Mouse (Mus musculus) kidney, adult 11 months (tissue): ENCODE measurements around the gene Rcc1l.

Experiments used
- DNase-seq: peaks from one replicate; pipeline ENCODE4 v3.0.0; 2022

Gene Rcc1l

DNA sequence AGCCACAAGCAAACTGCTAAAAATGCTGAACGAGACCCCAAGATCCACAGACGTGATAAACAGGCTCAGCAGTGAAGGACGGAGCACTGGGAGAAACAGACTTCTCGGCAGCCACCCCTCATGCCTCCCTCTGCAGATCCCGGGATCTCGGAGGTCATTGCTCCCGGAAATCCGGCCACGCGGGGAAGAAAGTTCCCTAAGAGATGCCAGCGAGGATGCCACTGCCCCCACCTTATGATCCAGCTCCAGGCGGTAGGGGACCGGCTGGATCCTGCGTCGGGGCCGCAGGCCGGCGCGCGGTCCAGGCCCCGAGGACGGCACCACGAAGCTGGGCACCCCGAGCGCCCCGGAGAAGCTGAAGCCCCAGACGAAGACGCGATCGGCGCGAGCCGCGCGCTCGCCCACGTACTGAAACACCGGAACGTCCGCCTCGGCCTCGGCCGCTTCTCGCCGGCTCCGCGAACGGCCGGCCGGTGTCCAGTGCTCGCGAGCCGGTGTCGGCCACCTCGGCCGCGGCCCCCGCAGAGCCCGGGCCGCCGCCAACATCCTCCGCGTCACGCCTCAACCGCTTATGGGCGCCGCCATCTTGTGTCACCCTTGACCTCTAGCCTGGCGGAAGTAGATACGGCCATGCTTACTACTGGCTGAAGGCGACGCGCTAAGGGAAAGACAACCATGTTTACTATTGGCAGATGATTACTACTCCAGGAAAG, at the start of gene Rcc1l:
TSS of gene Rcc1l (minus strand) at position 606 of the 713 bp plus-strand sequence.
- peak; percentile 84 for DNase-seq

DNA sequence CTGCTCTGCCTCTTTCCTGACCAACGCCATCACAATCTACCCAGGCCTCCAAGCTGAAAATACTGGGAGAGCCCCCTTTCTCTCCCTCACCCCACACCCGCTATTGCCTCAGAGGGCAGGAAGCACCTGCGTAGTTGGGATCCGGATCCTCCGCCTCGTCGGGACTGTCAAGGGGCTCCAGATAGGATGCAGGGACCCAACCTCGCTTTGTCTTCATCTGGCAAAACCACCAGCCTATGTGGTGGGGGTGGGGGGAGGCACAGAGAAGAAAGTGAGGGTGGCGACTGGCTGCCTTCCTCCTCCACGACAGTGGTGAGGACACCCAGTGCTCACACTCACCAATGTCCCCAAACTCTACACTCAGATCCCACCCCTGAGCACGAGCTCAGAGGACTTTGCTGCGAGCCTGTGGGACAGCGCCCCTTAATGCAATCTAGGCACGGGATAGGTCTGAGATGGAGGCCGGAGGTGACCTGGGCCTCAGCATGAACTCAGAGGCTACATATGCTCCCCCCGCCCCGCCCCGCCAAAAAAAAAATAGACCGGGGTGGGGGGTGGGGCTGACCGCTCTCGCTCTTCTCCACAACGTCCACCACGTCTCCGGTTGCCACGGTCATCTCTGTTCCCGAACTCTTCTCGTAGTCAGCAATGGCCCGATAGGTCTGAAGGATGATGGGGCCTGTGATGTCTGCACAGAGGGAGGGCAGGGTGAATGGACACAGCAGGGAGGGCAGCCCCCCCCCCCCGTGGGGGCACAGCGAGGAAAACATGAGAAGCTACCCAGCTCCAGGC, 48.7 kb upstream of the Rcc1l start:
- no peak for DNase-seq

DNA sequence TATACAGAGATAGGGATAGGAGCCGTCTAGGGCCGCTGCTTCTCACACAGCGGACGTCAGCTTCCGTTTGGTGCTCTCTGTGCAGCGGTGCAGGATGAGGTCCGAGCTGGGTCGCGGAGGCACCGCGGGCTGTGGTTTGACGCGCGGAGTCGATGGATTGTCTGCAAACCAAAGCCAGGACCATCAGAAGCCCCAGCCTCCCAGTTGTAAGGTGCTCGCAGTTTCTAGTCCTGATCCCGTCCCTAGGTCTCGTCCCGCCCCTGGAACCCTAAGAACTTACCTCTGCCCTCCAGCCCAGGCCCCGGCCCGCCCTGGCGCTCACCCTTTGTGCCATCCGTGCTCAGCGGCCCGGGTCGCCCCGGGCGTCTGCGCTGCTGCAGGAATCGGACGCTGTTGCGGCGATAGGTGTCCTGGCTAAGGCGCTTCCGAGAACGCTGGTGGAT, 45.2 kb upstream of the Rcc1l start:
- DNase-seq, result no peak

DNA sequence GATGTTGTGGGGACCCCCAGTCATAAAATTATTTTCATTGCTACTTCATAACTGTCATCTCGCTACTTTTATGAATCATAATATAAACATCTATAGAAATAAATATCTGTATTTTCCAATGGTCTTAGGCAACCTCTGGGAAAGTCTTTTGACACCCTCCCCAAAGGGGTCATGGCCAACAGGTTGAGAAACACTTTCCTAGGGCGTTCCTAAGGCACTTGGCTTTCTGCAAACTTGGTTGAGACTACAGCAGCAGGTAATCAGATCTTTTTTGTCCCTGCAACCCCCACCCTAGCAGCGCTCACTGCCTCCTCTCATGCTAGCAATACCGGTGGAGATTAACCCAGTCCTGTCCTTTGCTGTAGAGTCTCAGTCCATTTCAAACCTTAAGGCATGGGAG, 44.7 kb upstream of the Rcc1l start:
- no peak for DNase-seq

DNA sequence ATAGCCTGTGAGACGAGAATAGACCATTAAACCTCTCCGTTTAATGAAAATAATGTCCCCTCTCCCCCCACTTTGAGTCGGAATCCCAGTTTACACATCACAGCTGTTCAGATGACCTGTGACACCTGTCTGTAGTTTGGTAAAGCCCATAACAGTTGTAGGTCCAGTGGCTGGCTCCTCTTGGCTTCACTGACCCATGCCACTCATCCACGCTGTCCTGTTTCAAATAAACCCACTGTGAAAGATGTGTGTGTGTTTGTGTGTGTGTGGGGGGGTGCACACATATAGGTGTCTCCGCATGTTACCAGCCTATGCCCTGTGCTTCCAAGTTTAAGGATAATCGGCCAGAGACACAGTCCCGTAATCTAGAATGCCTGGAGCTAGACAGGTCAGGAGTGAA, 41.3 kb upstream of the Rcc1l start:
- no peak for DNase-seq

DNA sequence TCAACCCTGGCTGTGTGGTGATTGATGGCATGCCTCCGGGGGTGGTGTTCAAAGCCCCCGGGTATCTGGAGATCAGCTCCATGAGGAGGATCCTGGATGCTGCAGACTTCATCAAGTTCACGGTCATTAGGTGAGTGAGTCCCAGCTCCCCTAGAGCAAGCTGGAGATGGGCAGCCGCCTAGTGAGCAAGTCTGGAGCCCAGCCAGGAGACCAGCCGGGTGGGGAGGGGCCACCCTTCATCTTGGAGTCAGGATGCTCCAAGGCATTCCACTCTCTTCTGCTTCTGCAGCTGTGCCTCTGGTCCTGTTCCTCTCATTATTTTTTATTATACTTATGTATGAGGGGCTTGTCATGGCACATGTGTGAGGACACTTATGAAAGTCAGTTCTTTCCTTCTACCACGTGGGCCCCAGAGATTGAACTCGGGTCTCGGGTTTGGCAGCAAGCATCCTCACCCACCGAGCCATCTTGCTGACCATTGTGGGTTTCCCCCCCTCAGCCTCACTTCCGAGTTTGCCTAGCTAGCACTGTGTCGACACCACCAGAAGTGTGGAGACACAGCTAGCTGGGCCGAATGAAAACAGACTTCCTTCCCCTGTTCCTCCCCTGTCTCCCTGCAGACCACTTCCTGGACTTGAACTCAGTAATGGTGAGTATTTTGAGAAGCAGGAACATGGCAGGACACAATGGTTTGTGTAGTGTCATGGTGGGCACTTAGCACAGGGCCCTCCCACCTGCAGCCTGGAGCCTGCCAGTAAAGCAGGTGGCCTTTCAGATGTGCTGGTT, 37.6 kb upstream of the Rcc1l start:
- DNase-seq, result no peak

DNA sequence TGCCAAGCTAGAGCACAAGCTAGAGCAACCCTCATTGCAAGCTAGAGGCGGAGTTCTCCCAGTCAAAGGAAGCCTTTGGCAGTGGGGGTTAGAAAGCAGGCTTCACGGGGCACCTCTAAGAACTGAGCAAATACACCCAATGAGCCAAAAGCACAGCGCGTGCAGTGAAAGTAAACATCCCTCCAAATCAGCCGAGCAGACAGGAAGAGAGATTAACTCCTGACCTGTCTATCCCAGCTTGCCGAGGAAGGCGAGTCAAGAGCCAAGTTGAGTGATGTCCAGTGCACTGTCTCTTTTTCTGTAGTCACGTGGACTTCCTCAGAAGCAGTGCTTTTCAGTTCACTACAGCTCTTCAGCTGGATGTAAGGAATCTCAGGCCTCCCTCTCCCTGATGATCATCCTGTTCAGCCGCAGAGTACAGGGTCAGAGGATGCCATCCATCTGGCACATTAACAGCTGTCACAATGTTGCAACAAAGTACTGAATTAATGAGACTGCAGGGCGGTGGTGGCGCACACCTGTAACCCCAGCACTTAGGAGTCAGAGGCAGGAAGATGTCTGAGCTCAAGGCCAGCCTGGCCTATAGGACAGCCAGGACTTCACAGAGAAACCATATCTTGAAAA, 33.5 kb upstream of the Rcc1l start:
- DNase-seq, result peak; percentile 63

DNA sequence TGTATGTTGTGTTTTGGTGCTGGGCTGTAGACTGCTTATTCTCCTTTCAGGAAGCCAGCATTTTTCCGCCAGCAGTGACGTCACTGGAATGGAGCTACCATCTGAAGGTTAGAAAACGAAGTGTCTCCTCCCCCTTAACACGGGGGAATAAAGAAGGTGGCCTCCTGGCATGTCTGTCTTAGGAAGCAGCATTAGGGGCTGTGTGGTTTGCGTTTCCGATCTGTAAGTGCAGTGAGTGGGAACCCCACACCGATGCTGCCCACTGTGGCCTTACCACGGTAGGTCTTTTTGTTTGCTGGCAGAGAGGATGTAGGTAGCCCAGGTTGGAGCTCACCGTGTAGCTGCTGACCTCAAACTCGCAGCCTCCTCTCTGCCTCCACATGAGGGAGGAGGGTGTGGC, 30.1 kb upstream of the Rcc1l start:
- DNase-seq, result no peak

DNA sequence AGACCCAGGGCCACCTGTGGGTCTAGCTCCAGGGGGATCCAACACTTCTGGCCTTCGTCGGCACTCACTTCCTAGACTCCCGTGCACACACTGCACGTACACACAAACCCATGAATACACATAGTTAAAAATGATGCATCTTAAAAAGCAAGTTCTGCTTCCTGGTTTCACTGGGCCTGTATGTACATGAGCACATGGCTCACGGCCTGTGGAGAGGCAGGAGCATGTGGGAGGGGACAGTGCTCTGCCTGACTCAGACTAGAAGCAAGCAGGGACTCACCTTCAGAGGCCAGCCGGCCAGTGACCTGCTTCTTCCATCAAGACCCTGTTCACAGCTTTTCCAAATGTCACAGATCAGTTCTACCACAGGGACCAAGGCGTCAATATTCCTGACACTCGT, 17.1 kb upstream of the Rcc1l start:
- DNase-seq, result no peak

DNA sequence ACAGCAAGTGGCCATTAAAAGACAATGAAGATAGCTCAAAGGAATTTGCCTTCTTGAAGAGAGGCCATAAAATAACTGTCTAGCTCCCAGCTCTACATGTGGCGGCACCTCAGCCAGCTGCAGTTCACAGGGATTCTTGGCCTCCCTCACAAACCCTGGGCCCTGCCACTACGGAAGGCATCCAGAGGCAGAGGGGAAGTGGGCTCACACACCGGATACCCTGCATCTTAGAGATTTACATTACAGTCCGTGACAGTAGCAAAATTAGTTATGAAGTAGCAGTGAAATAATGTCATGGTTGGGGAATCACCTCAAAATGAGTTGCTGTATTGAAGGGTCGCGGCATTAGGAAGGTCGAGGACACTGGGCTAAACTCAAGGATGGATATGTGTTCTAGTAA, 12.0 kb upstream of the Rcc1l start:
- no peak for DNase-seq

DNA sequence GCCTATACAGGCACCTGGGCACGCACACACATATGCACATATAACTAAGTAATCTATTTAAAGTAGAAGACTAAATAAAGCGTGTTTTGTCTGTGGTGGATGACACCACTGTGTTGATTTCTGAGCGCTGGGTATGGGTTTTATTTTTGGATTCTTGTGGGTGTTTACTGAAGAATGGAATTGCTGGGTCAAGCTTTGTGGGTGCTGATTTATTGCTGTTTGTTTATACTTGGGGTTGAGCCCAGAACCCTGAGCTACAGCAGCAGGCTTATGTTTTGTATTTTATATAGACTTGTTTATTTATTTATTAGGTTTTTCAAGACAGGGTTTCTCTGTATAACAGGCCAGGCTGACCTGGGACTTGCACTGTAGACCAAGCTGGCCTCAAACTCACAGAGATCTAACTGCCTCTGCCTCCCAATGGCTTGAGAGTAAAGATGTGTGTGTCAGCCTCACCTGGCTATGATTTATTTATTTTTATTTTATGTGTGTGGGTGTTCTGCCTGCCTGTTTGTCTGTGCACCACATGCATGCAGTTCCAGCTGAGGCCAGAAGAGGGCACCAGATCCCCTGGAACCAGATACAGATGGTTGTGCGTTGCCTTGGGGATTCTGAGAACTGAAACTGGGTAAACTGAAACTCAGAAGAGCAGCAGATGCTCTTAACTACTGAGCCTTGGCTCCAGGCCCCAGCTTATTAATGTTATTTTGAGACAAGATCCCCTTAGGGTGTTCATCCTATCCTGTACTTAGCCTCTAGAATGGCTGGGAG, 10.6 kb upstream of the Rcc1l start:
- DNase-seq, result no peak

DNA sequence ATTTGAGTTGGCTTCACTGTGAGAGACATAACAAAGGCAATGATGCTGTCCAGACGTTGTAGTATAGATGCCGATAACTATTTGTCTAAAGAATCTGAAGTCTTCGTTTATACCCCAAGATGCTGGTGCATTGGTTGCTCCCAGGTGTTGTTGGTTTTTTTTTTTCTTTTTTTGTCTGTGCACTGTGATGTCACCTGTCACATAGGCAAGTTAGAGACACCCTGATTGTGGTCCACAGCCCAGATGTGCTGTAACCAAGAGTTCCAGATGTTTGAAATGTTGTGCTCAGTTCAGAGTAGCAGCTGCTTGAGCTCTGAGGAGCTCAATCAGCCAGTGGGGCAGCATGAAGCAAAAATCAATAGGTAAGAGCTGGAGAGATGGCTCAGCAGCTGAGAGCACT, 9.5 kb upstream of the Rcc1l start:
- no peak for DNase-seq

DNA sequence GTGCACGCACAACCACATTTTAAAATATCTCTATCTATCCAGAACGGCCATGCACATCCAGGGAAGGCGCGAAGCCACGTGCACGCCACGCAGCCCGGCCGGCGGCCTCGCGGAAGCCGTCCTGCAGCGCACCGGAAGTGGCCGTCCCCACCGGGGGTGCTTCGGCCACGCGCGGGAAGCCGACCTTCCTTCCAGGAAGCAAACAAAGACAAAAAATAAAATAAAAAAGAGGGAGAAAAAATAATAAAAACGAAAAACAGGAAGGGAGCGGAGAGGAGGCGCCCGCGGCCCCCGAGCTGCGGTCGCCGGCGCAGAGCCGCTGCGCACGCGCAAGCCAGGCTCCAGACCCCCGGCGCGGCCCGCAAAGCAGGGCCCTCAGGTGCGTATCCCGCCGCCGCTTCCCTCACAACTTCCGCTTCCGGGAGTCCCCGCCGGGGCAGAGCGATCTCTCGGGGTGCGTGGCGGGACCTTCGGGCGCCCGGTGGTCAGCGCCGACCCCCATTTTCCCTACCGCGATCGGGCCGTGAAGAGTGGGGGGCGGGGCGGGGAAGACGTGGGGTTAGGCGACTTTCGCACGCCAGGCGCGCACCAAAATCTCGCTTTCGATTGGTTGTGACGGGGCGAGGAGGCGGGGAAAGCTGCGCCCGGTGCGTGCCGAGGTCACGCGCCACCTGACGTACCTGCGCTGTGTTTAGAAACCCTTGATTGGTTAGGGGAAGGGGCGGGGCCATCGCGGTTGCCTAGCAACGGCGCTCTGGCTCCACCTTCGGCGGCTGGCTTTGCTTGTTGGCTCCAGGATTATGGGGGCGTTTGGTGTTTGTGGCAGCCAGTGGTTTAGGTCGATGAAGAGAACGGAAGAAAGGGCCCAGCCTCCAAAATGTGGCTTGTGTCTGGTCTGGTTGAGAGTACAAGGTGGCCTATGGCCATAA, 7.6 kb upstream of the Rcc1l start, which contains the start of gene Gtf2ird2:
TSS of gene Gtf2ird2 (plus strand) at position 140 of the 929 bp plus-strand sequence.
- DNase-seq, result peak; percentile 99

DNA sequence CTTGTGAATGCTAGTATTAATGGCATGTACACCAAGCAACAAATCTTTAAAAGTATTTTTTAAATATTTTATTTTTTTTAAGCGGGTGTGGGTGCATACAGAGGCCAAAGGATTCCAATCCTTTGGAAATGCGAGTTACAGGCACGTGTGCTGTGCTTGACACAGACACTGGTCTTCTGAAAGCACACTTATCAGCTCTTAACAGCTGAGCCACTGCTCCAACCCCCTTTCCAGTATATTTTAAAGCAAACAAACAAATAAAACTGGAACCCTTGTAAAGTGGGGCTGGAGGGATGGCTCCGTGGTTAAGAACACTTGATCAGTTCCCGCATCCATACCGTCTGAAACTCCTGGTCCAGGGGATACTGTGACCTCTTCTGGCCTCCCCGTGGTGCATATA, 6.6 kb upstream of the Rcc1l start:
- no peak for DNase-seq

DNA sequence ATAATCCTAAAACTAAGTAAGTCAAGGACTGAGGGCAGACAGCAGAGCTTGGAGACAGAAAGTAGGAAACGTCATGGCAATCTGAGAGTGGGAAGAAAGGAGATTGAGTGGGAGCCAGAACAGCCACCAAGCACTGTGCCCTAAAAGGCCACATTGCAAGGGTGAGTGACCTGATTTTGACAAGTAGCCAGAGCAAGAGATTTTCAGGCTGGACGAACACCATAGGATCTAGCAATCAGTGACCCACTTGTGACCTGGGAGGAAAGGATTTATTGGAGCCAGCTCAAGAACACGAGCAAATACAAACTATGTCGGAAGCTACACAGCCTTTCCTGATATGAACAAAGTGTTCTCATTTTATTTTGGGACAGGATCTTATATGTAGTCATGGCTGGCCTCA, 6.2 kb upstream of the Rcc1l start:
- peak; percentile 57 for DNase-seq

DNA sequence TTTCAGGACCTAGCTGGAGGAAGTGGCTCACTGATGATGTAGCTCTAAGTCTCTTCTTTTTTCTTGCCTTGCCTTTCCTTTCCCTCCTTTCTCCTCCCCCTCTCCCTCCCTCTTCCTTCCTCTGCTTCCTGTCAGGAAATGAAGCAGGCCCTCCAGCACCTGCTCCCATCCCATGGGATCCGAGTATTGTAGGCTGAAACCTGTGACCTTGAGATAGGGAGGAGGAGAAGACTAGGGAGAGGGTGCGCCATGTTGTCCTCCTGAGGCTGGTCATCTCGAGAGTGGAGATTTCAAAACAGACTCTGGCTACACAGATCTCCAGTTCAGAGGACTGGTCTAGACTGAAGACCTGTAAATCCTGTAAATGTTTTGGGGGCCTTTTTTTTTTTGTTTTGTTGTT, 5.6 kb upstream of the Rcc1l start:
- DNase-seq, result no peak

DNA sequence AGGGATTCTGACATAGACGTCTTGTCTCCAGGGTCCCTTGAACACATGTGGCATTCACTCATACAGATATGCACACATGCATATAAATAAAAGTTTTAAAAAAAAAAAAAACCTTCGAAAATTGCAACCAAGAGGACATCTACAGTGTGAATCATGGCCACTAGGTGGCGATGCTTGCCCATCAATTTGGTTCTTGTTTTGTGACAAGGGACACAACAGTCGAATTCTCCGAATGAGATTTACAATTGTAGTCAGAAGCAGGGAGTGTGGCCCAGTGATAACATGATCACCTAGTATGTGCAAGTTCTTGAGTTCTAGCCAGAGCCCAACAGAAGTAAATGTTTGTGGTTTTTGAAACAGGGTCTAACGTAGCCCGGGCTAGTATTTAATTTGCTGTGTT, 3.3 kb upstream of the Rcc1l start:
- DNase-seq, result peak; percentile 61

DNA sequence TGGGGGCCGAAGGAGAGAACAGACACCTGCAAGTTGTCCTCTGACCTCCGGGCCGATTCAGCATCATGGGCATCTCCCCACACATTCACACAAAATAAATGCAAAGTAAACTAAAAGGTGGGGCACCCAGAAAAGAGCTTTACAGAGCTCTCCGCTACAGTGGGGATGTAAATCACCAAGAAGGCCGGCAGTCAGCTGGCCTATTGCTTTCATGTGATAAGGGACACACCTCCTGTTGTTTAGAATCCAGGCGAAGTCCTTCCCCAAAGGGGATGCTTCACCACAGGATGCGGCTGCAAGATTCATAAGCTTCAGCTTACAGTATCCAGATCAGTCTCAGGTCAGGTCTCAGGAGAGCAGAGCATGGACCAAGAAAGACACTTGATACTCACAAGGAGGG, 2.0 kb upstream of the Rcc1l start:
- no peak for DNase-seq

DNA sequence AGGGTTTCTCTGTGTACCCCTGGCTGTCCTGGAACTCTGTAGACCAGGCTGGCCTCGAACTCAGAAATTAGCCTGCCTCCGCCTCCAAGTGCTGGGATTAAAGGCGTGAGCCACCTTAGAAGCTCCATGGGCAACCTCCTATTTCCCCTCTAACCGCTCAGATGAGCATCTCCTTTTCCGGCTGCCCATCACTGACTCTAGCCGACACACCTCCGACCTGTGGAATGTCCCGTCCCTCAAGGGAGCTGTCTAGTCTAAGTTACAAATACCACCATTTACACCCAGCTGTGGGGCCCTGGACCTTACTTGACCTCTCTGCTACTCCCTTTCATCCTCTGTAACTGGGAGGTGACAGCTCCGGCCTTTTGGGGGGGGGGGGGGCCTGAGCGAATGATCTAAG, 878 bp downstream of the Rcc1l start:
- DNase-seq, result no peak

DNA sequence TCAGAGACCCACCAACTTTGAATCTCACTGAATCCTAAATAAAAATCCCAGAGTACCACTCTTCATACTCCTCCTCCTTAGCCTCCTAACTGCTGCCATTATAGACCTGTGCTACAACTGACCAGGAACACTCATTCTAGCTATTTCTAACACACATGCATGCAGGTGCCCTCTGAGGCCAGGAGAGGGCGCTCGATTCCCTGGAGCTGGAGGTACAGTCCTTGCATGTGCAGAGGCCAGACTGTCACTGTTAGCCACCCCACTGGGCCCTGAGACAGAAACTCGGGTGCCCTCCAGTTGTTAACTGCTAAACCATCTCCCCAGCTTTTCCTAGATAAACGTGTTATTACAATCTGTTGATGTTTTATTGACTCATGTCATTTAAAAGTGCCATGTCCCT, 3.4 kb downstream of the Rcc1l start:
- no peak for DNase-seq

DNA sequence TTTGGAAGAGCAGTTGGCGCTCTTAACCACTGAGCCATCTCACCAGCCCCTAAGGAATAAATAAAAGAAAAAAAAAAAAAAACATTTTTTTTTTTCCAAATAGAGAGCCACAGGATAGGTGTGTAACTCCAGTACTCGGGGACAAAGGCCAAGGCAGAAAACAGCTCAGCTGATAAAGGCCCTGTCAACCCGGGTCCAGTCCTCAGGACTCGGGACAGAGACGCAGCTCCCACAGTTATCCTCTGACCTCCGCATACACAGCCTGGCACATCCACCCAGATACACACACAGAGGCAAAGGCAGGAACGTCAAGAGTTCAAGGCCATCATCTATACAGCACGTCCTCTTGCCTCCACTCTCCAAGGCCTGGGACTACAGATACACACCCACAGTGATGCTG, 6.4 kb downstream of the Rcc1l start:
- DNase-seq, result no peak
